Mouse (Mus musculus): Measurements from ENCODE around the gene Inhbe.

DNA sequence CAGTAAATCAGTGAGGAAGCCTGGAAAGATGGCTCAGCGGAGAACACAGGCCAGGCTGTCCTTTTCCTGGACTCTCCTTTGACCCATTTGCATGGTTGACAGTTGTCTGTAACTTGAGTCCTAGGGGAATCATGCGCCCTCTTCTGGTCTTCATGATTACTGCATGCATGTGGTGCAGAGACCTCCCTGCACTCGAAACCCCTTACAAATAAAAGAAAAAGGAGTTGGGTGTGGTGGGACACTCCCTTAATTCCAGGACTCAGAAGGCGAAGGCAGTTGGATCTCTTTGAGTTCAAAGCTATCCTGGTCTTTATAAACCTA, 41.9 kb downstream of the Inhbe start:
- TF ChIP-seq FLI1 (IDR thresholded peaks at IDR 0.05; ENCODE audit: low read length) (no peak), GATA1 (IDR thresholded peaks at IDR 0.05; ENCODE audit: borderline replicate concordance, low read length) (no peak)

Measured in megakaryocyte, embryonic 14.5 days (primary cell).